Mouse (Mus musculus) spleen, adult 2 months (tissue): ENCODE measurements around the gene Mrps12. TPM values are rescaled to one million over a fixed set of nuclear protein-coding genes. Genes with fewer than 3 reads are reported as not detected.

Source experiments
- DNase-seq, 2 experiments: peaks; one replicate each; pipeline versions ENCODE4 v3.0.0 to v3.0.0-alpha.2; 2012 to 2021; ENCODE audit warnings: low spot score in 2 of 2, low read depth in 1 of 2
- H3K27ac ChIP-seq: fragments of 200-500 bp; 2 replicates; pipeline ENCODE4 v1.5.1; 2012; ENCODE audit warnings: low read length, inconsistent platforms; ENCODE audit not compliant: insufficient read depth
- H3K27me3 ChIP-seq: fragments of 200-500 bp; 2 replicates; pipeline ENCODE4 v1.6.1; 2012; ENCODE audit warnings: mild to moderate bottlenecking, moderate library complexity, low read length, inconsistent platforms; ENCODE audit not compliant: control insufficient read depth, insufficient read depth
- H3K36me3 ChIP-seq: fragments of 200-500 bp; 2 replicates; pipeline ENCODE4 v1.6.1; 2012; ENCODE audit warnings: mild to moderate bottlenecking, low read length, inconsistent platforms; ENCODE audit not compliant: control insufficient read depth, insufficient read depth
- H3K4me1 ChIP-seq: fragments of 200-500 bp; 2 replicates; pipeline ENCODE4 v1.6.1; 2011; ENCODE audit warnings: inconsistent platforms; ENCODE audit not compliant: control insufficient read depth, insufficient read depth, insufficient read length
- H3K4me3 ChIP-seq: fragments of 200-500 bp; 2 replicates; pipeline ENCODE4 v1.5.1; 2011; ENCODE audit warnings: mild to moderate bottlenecking, inconsistent platforms; ENCODE audit not compliant: insufficient read depth, insufficient read length; ENCODE audit errors: extremely low read depth
- CTCF ChIP-seq: fragments of 200-500 bp; IDR thresholded peaks from 2 replicates; pipeline ENCODE4 v1.5.1; 2011; ENCODE audit warnings: mild to moderate bottlenecking, inconsistent platforms; ENCODE audit not compliant: insufficient read depth, insufficient read length, insufficient replicate concordance; ENCODE audit errors: extremely low read depth
- POLR2A ChIP-seq: fragments of 200-500 bp; IDR thresholded peaks from 2 replicates; pipeline ENCODE4 v1.6.1; 2011; ENCODE audit warnings: low read depth, low read length, inconsistent platforms
- WGBS: fragments of 180-500 bp; shearing (Covaris S2); methylation state at CpG from one replicate; pipeline ENCODE4 v1.1.7; 2018; 5-methylcytosine and 5-hydroxymethylcytosine counted together
- polyA plus RNA-seq: library from polyadenylated mRNA; depleted of rRNA; stranded (reverse); fragments of >200 nt; gene quantifications from 2 replicates; pipeline ENCODE4 v1.2.3, GENCODE M21; 2012

Mrps12 gene
- polyA plus RNA-seq, 1 experiment, result 34.5 TPM

DNA sequence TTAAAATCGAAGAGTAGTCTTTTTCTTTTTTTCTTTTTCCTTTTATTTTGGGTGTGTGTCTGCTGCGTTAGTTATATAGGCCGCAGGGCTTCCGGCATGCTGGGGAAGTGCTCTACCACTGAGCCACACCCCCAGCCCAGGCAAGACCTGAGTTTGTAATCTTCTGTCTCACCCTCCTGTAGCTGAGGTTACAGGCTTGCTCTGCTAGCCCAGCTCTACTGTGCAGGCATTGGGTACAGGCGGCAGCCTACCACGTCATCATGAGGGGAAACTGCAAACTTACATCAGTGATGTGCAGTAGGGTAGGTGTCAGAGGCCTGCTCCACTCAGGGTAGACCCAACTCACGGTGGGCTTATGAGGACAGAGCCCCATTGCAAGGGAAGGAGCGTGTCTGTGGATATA is 39.6 kb upstream of the Mrps12 start:
- WGBS, result 27% methylated on average over 8 of the region's 8 CpGs
- peak; percentile 74 to 76 for DNase-seq
- Histone ChIP-seq H3K4me3 (peak overlapping the region; percentile 39; the same call in 1 of the 2 replicates), H3K36me3 (peaks cover 1% of the 10 kb centered on the region; the same call in 1 of the 2 replicates), H3K4me1 (peaks cover 27% of the 10 kb centered on the region; the same call in 1 of the 2 replicates), H3K27ac (peak overlapping the region; percentile 70), H3K27me3 (no peaks in the 10 kb centered on the region)
- TF ChIP-seq POLR2A (no peak), CTCF (no peak)

DNA sequence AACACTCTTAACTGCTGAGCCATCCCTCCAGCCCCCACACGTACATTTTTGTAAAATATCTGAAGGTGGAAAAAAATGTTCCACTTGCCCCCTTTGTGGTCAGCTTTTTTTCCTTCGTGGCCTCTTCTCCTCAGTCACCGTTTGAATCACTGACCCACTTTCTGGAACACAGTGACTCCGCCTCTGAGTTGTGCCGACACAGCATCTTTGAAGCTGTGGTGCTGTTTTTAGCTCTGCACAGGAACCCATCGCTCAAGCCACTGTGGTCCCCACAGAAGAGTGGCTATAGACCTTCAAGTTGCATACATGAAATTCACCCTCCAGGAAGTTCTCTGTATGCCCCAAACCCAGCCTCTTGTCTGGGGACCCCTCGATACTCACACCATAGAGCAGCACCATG is 39.2 kb upstream of the Mrps12 start:
- peak in 1 of 2 experiments; percentile 53 for DNase-seq
- Histone ChIP-seq H3K36me3 (peaks cover 1% of the 10 kb centered on the region), H3K4me1 (peaks cover 27% of the 10 kb centered on the region; the same call in 1 of the 2 replicates), H3K27me3 (no peaks in the 10 kb centered on the region), H3K4me3 (peak overlapping the region; percentile 39), H3K27ac (peak overlapping the region; percentile 70)
- peak; percentile 9; the same call in 1 of the 2 replicates for TF ChIP-seq POLR2A
- TF ChIP-seq CTCF, result no peak
- 5% methylated on average over 7 of the region's 7 CpGs for WGBS

DNA sequence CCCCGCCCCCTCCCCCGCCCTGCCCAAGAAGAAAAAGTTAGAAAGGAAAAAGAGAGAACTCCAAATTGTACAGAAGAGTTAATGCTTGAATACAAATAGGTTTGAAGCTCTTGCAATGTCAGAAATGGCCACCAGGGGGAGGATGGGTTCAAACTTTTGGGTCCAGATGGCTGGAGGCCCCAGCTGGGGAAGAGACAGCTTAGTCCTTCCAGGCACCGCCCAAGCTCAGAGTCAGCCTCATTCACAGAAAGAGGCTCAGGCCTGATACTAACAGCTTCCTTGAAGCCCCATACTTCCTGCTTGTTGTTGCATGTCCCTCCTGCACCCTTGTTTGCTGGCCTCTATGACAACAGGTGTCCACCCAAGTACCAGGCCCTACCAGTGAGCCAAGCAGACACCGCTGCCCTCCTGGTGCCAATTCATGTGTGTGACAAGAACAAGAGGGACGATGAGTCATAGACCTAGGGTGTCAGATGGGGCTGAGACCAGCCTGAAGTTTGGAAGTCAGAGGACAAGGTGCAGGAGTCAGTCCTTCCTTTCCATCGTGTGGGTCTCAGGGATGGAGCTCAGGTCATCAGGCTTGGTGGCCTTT is 38.5 kb upstream of the Mrps12 start:
- peaks cover 21% of the 10 kb centered on the region; the same call in 1 of the 2 replicates for H3K4me1 ChIP-seq
- no peak for TF ChIP-seq POLR2A
- TF ChIP-seq CTCF, result peak; percentile 80

DNA sequence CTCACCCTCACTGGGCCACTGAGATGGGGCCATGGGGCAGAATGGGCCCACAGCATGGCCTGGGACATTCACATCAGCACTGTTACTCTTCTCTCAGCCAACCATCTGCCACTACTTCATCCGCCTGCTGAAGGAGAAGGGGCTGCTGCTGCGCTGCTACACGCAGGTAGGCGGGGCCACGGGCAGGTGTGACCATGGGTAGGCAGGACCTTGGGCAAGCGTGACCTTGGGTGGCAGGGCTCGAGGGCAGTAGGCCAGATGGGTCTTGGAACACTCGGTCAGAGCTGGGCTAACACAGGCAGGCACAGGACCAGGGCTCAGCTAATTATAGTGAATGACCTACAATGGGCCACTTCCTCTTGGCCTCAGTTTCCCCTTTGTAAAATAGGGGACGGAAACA is 37.2 kb upstream of the Mrps12 start:
- no peak overlapping the region for H3K27ac ChIP-seq
- H3K4me1 ChIP-seq, result peaks cover 17% of the 10 kb centered on the region; the same call in 1 of the 2 replicates
- WGBS, result 90% methylated on average over 9 of the region's 9 CpGs
- H3K4me3 ChIP-seq, result no peak overlapping the region
- TF ChIP-seq POLR2A, result no peak
- TF ChIP-seq CTCF, result no peak
- H3K27me3 ChIP-seq, result no peaks in the 10 kb centered on the region
- H3K36me3 ChIP-seq, result peaks cover 8% of the 10 kb centered on the region
- DNase-seq, result no peak

More for the DNA sequence above, 38.5 kb upstream of the Mrps12 start:
- Histone ChIP-seq H3K4me3 (peak overlapping the region; percentile 27; the same call in 1 of the 2 replicates), H3K36me3 (peaks cover 6% of the 10 kb centered on the region), H3K27ac (peak overlapping the region; percentile 70), H3K27me3 (no peaks in the 10 kb centered on the region)
- 28% methylated on average over 6 of the region's 6 CpGs for WGBS
- peak; percentile 75 to 89 for DNase-seq

DNA sequence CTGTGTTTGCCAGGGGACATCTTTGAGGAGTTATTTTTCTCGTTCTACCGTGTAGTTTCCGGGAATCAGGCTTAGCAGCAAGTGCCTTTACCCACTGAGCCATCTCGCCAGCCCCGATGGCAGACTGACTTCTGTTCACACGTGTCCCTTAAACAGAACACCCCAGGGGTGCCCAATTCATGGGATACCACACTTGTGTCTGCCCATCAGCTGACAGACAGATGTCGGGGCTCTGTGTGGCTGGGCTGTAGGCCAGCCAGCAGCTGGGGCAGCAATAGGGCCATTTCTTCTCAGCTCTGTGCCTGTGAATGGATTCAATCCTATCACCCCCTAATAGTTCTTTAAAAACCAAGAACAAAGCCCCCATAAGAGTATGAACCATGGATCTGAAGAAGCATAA is 33.5 kb upstream of the Mrps12 start:
- Histone ChIP-seq H3K4me3 (no peak overlapping the region), H3K27me3 (no peaks in the 10 kb centered on the region), H3K27ac (no peak overlapping the region), H3K4me1 (peaks cover under 1% of the 10 kb centered on the region; the same call in 1 of the 2 replicates), H3K36me3 (peaks cover 10% of the 10 kb centered on the region)
- no peak for TF ChIP-seq CTCF
- no peak for TF ChIP-seq POLR2A
- 91% methylated on average over 7 of the region's 7 CpGs for WGBS
- no peak for DNase-seq

DNA sequence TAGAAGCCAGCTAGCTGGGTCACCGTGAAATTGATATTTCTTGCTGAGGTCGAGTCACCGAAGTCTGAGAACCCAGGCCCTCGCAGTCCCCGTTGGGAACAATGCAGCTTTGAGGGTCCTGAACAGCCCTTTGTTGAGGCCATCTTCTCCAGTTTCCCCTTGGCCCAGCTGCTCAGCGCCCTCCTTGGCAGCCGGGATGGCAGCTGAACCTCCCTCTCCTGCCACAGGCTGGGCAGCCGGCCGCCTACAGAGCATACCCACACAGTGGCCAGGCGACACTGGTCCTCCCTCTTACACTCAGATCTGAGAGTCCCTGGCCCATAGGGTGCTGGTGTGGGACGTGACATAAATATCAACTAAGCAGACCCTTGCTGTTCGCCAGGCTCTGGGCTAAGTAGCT is 32.5 kb upstream of the Mrps12 start:
- H3K36me3 ChIP-seq, result peaks cover 10% of the 10 kb centered on the region
- 92% methylated on average over 12 of the region's 12 CpGs for WGBS
- no peak overlapping the region for H3K27ac ChIP-seq
- no peak for TF ChIP-seq POLR2A
- TF ChIP-seq CTCF, result no peak
- no peak for DNase-seq
- no peak overlapping the region for H3K4me3 ChIP-seq
- no peaks in the 10 kb centered on the region for H3K4me1 ChIP-seq
- H3K27me3 ChIP-seq, result no peaks in the 10 kb centered on the region

DNA sequence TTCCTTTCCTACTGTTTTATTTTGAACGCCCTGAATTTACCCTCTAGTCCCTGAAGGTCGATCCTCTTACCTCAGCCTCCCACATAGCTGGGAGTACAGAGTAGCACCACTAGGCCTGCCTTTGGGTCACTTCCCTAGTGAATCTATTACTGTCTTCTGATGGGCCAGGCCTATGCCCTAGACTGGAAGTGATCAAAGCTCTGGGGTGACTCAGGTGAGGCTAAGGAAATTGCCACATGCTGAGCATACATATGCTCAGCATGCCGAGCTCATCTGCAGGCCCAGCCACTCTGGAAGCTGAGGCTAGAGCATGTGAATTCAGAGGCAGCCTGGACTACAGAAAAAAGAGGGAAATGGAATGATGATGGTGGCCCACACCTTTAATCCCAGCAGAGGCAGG is 31.5 kb upstream of the Mrps12 start:
- Histone ChIP-seq H3K4me3 (no peak overlapping the region), H3K27me3 (no peaks in the 10 kb centered on the region), H3K4me1 (no peaks in the 10 kb centered on the region), H3K27ac (no peak overlapping the region), H3K36me3 (peaks cover 10% of the 10 kb centered on the region)
- DNase-seq, result no peak
- WGBS, result 86% methylated on average over 3 of the region's 3 CpGs
- TF ChIP-seq CTCF (no peak), POLR2A (no peak)
